Mouse (Mus musculus) bone marrow, adult 2 months (tissue): Measurements from ENCODE around the gene Hoxd11.

ENCODE experiments used
- CTCF ChIP-seq: fragments of 200-500 bp; IDR thresholded peaks from 2 replicates; pipeline ENCODE4 v1.5.1; 2011; ENCODE audit warnings: low read length, control low read depth; ENCODE audit not compliant: control insufficient read depth, insufficient read depth
- POLR2A ChIP-seq: fragments of 200-500 bp; IDR thresholded peaks from 2 replicates; pipeline ENCODE4 v1.6.1; 2011; ENCODE audit warnings: low read depth, mild to moderate bottlenecking, control low read depth, low read length, borderline replicate concordance; ENCODE audit not compliant: control insufficient read depth

- peak; percentile 30; the same call in 1 of the 2 replicates for TF ChIP-seq CTCF
- no peak for TF ChIP-seq POLR2A
Measured at GRCm38 (mm10) chr2:74694066-74694465, 14.7 kb downstream of the Hoxd11 start.
